Mouse (Mus musculus): ENCODE results near the gene Chrna9.

DNA sequence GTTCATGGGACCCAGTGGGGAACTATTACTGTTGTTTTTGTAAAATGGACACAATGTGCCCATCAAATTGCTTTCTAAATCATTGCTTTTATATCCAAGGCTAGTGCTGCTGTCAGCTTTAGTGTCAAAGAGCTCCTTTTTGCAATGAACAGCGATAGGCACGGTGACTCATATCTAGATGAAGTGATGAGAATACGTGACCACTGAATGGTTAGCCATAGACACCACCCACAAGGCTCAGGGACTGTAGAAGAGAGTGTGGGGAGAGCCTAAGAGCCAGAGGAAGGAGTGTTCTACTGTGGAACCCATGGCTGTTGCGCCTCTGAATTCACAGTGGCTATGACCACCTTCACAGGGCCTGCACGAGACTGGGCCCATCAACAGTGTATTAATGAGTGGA, 51.7 kb downstream of the Chrna9 start:
- TF ChIP-seq CTCF (IDR thresholded peaks at IDR 0.05; ENCODE audit: low read depth): no peak
- TF ChIP-seq EP300 (IDR thresholded peaks at IDR 0.05; ENCODE audit: low read depth): no peak

Measured in liver, postnatal 0 days (tissue).